Mouse (Mus musculus): ENCODE measurements around the gene 2310022A10Rik. TPM values are rescaled to one million over a fixed set of nuclear protein-coding genes. Genes with fewer than 3 reads are reported as not detected.

2310022A10Rik gene
- polyA plus RNA-seq, 1 experiment, result 32.1 TPM

DNA sequence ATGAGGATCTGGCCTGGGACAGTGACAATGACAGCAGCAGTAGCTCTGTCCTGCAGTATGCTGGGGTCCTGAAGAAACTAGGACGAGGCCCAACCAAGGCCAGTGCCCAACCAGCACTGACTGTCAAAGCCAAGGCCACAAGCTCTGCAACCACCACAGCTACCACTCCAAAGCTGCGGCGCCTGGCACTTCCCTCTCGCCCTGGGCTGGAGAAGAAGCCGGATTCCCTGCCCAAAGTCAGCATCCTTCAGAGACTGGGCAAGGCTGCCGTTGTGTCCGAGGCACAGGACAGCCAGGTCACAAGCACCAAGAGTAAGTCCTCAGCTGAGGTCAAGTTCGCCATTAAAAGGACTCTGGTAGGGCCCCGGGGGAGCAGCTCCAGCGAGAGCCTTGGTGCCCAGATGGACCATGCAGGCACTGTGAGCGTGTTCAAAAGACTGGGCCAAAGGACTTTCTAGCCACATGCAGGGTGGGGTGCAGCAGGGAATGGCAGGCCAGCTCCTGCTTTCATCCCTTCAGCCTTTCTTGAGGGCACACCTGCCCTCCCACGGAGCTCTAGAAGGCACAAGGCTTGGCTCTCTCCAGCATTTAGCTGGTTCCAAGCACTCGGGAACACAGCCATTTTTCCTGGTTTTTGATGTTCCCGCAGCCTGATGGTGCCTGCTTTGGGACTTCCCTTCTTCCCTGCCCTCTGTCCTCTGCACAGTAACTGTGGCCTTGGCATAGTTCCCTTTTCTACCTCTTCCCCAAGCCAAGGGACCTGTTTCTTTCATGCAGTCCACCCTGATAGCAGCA is 27.5 kb downstream of the 2310022A10Rik start:
- Histone ChIP-seq H3K4me3 (replicated peaks) (no peak overlapping the region), H3K36me3 (replicated peaks; ENCODE audit: low read length) (peaks cover 95% of the 10 kb centered on the region), H3K9me3 (no peaks in the 10 kb centered on the region), H3K27me3 (replicated peaks) (no peaks in the 10 kb centered on the region), H3K4me1 (peaks cover 22% of the 10 kb centered on the region)
- no peak for TF ChIP-seq FLI1 (IDR thresholded peaks at IDR 0.05; ENCODE audit: low read length)
- TF ChIP-seq GATA1 (IDR thresholded peaks at IDR 0.05; ENCODE audit: borderline replicate concordance, low read length), result no peak

GRCm38 (mm10) chr7:27586861-27587260 is 33.8 kb downstream of the 2310022A10Rik start:
- Histone ChIP-seq H3K27me3 (replicated peaks) (no peaks in the 10 kb centered on the region), H3K4me1 (peaks cover 16% of the 10 kb centered on the region; the same call in 1 of the 2 replicates), H3K36me3 (replicated peaks; ENCODE audit: low read length) (peaks cover 36% of the 10 kb centered on the region), H3K4me3 (replicated peaks) (no peak overlapping the region), H3K9me3 (no peaks in the 10 kb centered on the region)
- no peak for TF ChIP-seq FLI1 (IDR thresholded peaks at IDR 0.05; ENCODE audit: low read length)

DNA sequence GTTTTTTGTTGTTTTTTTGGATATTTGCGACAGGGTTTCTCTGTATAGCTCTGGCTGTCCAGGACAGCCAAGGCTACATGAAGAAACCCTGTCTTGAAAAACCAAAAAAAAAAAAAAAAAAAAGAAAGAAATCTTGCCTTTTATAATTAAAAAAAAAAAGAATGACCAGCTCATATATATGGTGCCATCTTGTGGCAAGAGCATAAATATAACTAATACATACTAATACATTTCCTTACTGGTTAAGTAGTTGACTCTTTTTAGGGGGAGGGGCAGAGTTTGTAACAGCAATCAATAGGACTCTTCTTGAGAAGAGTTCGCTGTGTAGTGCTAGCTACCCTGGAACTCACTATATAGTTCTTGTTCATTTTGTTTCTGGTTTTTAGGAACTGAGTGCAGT is 34.7 kb downstream of the 2310022A10Rik start:
- no peaks in the 10 kb centered on the region for H3K27me3 ChIP-seq (replicated peaks)
- no peaks in the 10 kb centered on the region for H3K9me3 ChIP-seq
- no peak overlapping the region for H3K4me3 ChIP-seq (replicated peaks)
- peaks cover 28% of the 10 kb centered on the region for H3K36me3 ChIP-seq (replicated peaks; ENCODE audit: low read length)
- TF ChIP-seq GATA1 (IDR thresholded peaks at IDR 0.05; ENCODE audit: borderline replicate concordance, low read length) (no peak), FLI1 (IDR thresholded peaks at IDR 0.05; ENCODE audit: low read length) (no peak)
- peaks cover 20% of the 10 kb centered on the region for H3K4me1 ChIP-seq

- H3K4me3 ChIP-seq (replicated peaks), result no peak overlapping the region
- no peaks in the 10 kb centered on the region for H3K9me3 ChIP-seq
- peaks cover 43% of the 10 kb centered on the region for H3K4me1 ChIP-seq
- H3K27me3 ChIP-seq (replicated peaks), result no peaks in the 10 kb centered on the region
- H3K36me3 ChIP-seq (replicated peaks; ENCODE audit: low read length), result peaks cover 30% of the 10 kb centered on the region
- TF ChIP-seq GATA1 (IDR thresholded peaks at IDR 0.05; ENCODE audit: borderline replicate concordance, low read length), result no peak
- no peak for TF ChIP-seq FLI1 (IDR thresholded peaks at IDR 0.05; ENCODE audit: low read length)
Observed at GRCm38 (mm10) chr7:27590088-27590487, 37.1 kb downstream of the 2310022A10Rik start.

GRCm38 (mm10) chr7:27590566-27591213 is 37.7 kb downstream of the 2310022A10Rik start:
- no peaks in the 10 kb centered on the region for H3K9me3 ChIP-seq
- H3K4me3 ChIP-seq (replicated peaks), result peak overlapping the region; percentile 96
- TF ChIP-seq FLI1 (IDR thresholded peaks at IDR 0.05; ENCODE audit: low read length) (no peak), GATA1 (IDR thresholded peaks at IDR 0.05; ENCODE audit: borderline replicate concordance, low read length) (no peak)
- H3K4me1 ChIP-seq, result peaks cover 49% of the 10 kb centered on the region
- no peaks in the 10 kb centered on the region for H3K27me3 ChIP-seq (replicated peaks)
- H3K36me3 ChIP-seq (replicated peaks; ENCODE audit: low read length), result peaks cover 28% of the 10 kb centered on the region

DNA sequence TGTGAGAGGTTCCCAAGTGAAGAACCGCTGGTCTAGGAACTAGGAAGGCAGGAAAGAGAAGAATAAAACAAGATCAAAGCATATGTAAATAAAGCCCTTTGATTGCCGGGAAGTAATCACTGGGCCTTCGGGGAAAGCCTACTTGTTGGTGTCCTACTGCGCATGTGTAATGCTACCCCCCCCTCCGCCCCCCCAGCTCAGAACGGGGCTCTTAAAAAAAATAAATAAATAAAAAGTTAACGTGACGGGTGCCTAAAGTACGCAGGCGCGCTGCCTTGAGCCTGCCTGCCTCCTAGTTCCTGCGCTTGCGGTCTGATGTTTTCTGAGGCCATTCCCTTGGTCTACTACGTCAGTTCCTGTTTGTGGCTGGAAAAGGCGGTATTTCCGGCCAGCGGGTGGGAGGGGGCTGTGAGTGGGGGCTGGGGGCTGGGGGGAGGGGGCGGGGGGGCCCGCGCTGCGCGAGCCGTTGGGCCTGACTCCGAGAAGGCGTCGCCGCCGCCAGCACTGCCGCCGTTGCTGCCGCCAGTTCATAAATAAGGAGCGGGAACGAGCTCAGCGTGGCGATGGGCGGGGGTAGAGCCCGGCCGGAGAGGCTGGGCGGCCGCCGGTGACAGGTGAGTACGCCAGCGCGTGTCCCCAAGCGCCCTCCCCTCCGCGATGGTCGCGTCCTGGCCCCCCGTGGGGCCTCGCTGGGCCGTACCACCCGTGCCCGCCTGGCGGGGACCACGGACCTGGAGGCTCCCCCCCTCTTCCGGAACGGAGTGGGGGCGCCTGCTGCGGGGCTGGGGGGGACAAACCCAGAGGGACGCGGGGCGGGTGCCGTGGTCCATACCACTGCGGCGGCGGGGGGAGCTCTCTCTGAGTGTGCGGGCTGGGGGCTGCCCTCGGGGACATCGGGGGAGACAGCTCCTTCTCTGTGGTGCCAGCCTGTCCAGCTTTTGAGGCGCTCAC is 38.5 kb downstream of the 2310022A10Rik start, which contains the start of gene Akt2:
TSS of gene Akt2 (plus strand) at position 287 of the 951 bp plus-strand sequence.
- Histone ChIP-seq H3K27me3 (replicated peaks) (no peaks in the 10 kb centered on the region), H3K4me3 (replicated peaks) (peak within 1 kb of the TSS; percentile 96), H3K9me3 (no peaks in the 10 kb centered on the region), H3K4me1 (peaks cover 57% of the 10 kb centered on the region), H3K36me3 (replicated peaks; ENCODE audit: low read length) (peaks cover 35% of the 10 kb centered on the region)
- TF ChIP-seq FLI1 (IDR thresholded peaks at IDR 0.05; ENCODE audit: low read length), result no peak
- TF ChIP-seq GATA1 (IDR thresholded peaks at IDR 0.05; ENCODE audit: borderline replicate concordance, low read length), result no peak

DNA sequence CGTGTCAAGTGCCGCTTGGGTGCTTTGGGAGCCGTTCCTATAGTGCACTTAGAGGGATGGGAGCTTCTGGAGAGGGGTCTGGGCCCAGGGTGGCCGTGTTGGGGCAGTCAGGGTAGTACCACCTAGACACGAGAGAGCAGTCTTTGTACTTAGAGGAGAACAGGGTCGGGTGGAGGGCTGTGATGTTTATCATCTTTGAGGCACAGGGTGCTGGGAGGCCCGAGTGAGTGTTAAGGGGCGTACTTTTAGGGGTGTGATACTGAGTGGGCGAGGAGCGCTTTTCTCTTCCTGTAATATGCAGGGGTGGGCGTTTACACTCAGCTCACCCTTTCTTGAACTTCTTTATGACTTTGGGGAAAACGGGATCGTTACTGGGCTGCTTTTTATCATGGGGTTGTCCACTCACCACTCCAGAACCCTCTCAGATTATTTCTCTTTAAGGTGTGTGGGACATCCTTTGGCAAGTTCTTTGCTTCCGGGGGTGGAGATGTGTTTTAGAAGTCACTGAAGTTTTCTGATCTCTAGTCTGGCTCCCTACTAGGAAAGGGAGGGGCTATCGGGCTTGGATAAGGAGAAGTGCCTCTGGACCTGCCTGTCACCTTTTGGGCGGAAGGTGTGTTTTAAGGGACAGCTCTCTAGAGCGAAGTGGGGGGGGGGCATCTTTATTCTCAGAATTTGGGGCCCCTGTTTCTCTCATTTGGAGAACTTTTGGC is 39.3 kb downstream of the 2310022A10Rik start:
- Histone ChIP-seq H3K9me3 (no peaks in the 10 kb centered on the region), H3K4me1 (peaks cover 57% of the 10 kb centered on the region), H3K27me3 (replicated peaks) (no peaks in the 10 kb centered on the region), H3K36me3 (replicated peaks; ENCODE audit: low read length) (peaks cover 38% of the 10 kb centered on the region), H3K4me3 (replicated peaks) (peak overlapping the region; percentile 96)
- no peak for TF ChIP-seq FLI1 (IDR thresholded peaks at IDR 0.05; ENCODE audit: low read length)
- no peak for TF ChIP-seq GATA1 (IDR thresholded peaks at IDR 0.05; ENCODE audit: borderline replicate concordance, low read length)

DNA sequence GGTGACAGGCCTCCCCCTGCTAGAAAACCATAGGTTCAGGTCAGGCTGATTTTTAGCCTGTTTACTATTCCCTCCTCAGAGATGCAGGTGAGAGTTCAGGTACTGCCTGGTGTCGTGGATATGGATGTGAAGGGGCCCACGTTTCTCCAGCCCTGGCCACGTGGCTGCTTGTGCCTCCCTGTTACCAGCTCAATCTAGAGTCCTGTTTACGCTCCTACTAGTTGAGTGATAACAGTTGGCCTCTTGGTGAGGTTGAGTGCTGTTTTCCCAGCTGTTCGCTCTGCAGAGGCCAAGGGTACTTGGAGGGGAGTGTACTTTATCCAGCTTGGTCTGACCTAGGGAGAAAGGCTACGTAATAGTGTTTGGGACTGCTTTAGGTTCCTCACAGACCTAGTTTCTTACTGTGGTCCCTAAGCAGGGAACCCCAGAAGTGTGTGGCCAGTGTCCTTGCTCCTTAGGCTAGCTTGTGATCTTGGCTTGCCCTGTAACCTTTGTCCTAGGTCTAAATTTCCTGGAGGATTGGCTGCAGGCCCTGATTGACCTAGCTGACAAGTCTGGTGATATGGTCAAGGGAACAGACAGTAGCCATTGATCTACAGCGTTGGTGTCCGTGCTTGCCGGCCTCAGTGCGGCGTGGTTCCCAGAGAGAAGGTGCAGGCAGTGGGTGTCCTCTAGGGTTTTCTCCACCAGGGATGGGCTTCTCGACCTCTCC is 40.1 kb downstream of the 2310022A10Rik start:
- peaks cover 44% of the 10 kb centered on the region for H3K36me3 ChIP-seq (replicated peaks; ENCODE audit: low read length)
- H3K9me3 ChIP-seq, result no peaks in the 10 kb centered on the region
- TF ChIP-seq FLI1 (IDR thresholded peaks at IDR 0.05; ENCODE audit: low read length), result no peak
- TF ChIP-seq GATA1 (IDR thresholded peaks at IDR 0.05; ENCODE audit: borderline replicate concordance, low read length), result no peak
- peaks cover 60% of the 10 kb centered on the region for H3K4me1 ChIP-seq
- H3K27me3 ChIP-seq (replicated peaks), result no peaks in the 10 kb centered on the region
- H3K4me3 ChIP-seq (replicated peaks), result peak overlapping the region; percentile 96
